Mouse (Mus musculus) megakaryocyte, embryonic 14.5 days (primary cell): ENCODE results near the gene Tbx2.

Experiments used
- FLI1 ChIP-seq: IDR thresholded peaks from 2 replicates; pipeline ENCODE4 v1.6.1; 2012; ENCODE audit warnings: low read length, inconsistent platforms, mixed read lengths
- GATA1 ChIP-seq: IDR thresholded peaks from 3 replicates; pipeline ENCODE4 v1.6.1; 2012; ENCODE audit warnings: mixed read lengths, low read length, inconsistent platforms, borderline replicate concordance

- TF ChIP-seq GATA1 (no peak), FLI1 (no peak)
These were observed 39.7 kb upstream of the Tbx2 start for GRCm38 (mm10) chr11:85792534-85793215.
